Mouse (Mus musculus) spleen, adult 2 months (tissue): Measurements from ENCODE around the gene Irf4.

ENCODE experiments used
- CTCF ChIP-seq: fragments of 200-500 bp; IDR thresholded peaks from 2 replicates; pipeline ENCODE4 v1.5.1; 2011; ENCODE audit warnings: mild to moderate bottlenecking, inconsistent platforms; ENCODE audit not compliant: insufficient read depth, insufficient read length, insufficient replicate concordance; ENCODE audit errors: extremely low read depth
- POLR2A ChIP-seq: fragments of 200-500 bp; IDR thresholded peaks from 2 replicates; pipeline ENCODE4 v1.6.1; 2011; ENCODE audit warnings: low read depth, low read length, inconsistent platforms

DNA sequence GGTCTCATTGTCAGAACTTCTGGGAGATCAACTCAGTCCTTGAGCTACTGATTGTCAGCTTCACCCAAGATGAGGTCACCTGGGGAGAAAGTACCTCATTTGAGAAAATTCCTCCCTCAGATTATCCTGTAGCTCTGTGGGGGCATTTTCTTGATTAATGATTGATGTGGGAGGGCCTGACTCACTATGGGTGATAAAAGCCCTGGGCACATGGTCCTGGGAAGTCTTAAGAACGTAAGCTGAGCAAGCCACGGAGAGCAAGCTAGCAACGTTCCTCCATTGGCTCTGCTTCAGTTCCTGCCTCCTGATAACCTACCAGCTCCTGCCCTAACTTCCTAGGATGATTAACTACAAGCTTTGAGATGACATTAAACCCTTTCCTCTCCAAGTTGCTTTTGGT is 35.4 kb upstream of the Irf4 start:
- no peak for TF ChIP-seq POLR2A
- no peak for TF ChIP-seq CTCF
